Comparison of ENCODE assay signal across 8 mouse cellular contexts in the genomic region with DNA sequence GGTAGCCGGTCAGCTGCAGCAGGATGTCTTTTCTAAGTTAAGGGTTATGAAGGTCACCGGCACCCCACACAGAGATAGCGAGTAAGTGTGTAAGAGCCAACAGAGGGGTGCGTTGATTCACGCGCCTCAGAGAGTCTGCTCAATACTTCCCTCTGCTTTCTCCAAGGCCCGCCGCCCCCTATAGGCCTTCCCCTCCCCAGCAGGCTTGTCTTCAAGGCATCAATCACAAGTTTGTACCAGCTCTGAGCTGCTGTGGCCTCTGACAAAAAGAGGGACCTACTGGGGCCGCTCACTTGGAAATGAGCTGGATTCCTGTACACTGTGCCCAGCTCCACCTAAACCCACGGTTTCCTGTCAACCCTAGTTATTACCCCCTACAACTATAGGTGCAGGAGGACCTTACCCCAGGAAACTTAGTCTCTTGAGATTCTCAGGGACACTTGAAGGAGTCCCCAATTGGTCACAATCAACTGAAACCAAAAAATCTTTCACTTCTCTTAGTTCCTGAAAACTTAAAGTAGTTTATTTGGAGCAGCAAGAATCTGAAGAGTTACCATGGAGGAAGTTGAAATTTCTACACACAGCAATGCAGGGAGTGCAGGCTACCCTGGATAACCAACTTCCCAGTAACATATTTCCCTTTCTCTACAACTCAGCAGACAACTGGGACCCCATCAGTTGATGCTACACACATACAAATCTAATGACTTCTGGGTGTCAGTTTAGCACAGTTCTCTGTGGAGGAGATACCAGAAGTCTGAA. TPM values are rescaled to one million over a fixed set of nuclear protein-coding genes. Genes with fewer than 3 reads are reported as not detected.
DNase-seq lines count a peak whose midpoint lies in the region; ATAC-seq and TF ChIP-seq lines count a peak whose summit lies in the region.

No protein-coding gene starts in this region.

- no peaks in the 10 kb centered on the region for H3K36me3 ChIP-seq in intestine, postnatal 0 days (ENCODE audit: control insufficient read depth, insufficient read depth)
- H3K36me3 ChIP-seq in liver, adult 2 months (ENCODE audit: control insufficient read depth, insufficient read depth, low read length), result no peaks in the 10 kb centered on the region
- H3K36me3 ChIP-seq in midbrain, embryonic 16.5 days (ENCODE audit: control insufficient read depth, insufficient read depth, low read length), result no peaks in the 10 kb centered on the region
- H3K36me3 ChIP-seq in stomach, embryonic 14.5 days (ENCODE audit: control insufficient read depth, insufficient read depth, low read length), result no peaks in the 10 kb centered on the region

- peak overlapping the region; percentile 76 for H3K4me2 ChIP-seq in intestine, postnatal 0 days (replicated peaks; ENCODE audit: low read depth)
- peak overlapping the region; percentile 95 for H3K4me2 ChIP-seq in midbrain, embryonic 16.5 days (ENCODE audit: low read length)
- peak overlapping the region; percentile 81 for H3K4me2 ChIP-seq in stomach, embryonic 14.5 days (replicated peaks; ENCODE audit: low read depth, low read length)

- H3K27me3 ChIP-seq in intestine, postnatal 0 days (replicated peaks; ENCODE audit: control insufficient read depth, insufficient read depth, low read length), result no peaks in the 10 kb centered on the region
- peaks cover 3% of the 10 kb centered on the region; the same call in 1 of the 2 replicates for H3K27me3 ChIP-seq in liver, adult 2 months (ENCODE audit: control insufficient read depth, insufficient read depth, low read length)
- H3K27me3 ChIP-seq in midbrain, embryonic 16.5 days (ENCODE audit: control insufficient read depth, insufficient read depth, low read depth, low read length), result no peaks in the 10 kb centered on the region
- no peaks in the 10 kb centered on the region for H3K27me3 ChIP-seq in stomach, embryonic 14.5 days (ENCODE audit: control insufficient read depth, insufficient read depth, low read length)

- H3K9ac ChIP-seq in intestine, postnatal 0 days (ENCODE audit: low read depth, low read length), result peak overlapping the region; percentile 28
- peak overlapping the region; percentile 34; the same call in 1 of the 2 replicates for H3K9ac ChIP-seq in liver, adult 2 months (ENCODE audit: low read depth, low read length)
- H3K9ac ChIP-seq in midbrain, embryonic 16.5 days (ENCODE audit: low read depth, low read length), result peak overlapping the region; percentile 82
- peak overlapping the region; percentile 46; the same call in 1 of the 2 replicates for H3K9ac ChIP-seq in stomach, embryonic 14.5 days (replicated peaks; ENCODE audit: low read depth, low read length)

- TF ChIP-seq POLR2A in liver, adult 2 months (IDR thresholded peaks at IDR 0.05; ENCODE audit: extremely low read depth, insufficient read depth, low read length), result no peak

- DNase-seq in cerebellum, postnatal 14 days, result peak; percentile 30 to 57
- no peak for DNase-seq in cerebellum, adult 9-11 months
- DNase-seq in adrenal gland, postnatal 4 days (ENCODE audit: low spot score in 2 of 2), result peak; percentile 16 to 18
- DNase-seq in frontal cortex, postnatal 36 days (ENCODE audit: low spot score in 2 of 2), result peak; percentile 28 to 42
- peak; percentile 16 for DNase-seq in liver, adult 2 months (ENCODE audit: extremely low read depth, low read depth, low spot score)

- no peaks in the 10 kb centered on the region for H3K79me2 ChIP-seq in liver, adult 2 months (ENCODE audit: control insufficient read depth, insufficient read depth, low read length)

- H3K9me3 ChIP-seq in intestine, postnatal 0 days (ENCODE audit: control insufficient read depth), result no peaks in the 10 kb centered on the region
- H3K9me3 ChIP-seq in midbrain, embryonic 16.5 days (replicated peaks; ENCODE audit: control insufficient read depth, low read length, poor library complexity, severe bottlenecking), result no peaks in the 10 kb centered on the region
- H3K9me3 ChIP-seq in stomach, embryonic 14.5 days (ENCODE audit: control insufficient read depth, low read depth, low read length), result no peaks in the 10 kb centered on the region

- H3K27ac ChIP-seq in intestine, postnatal 0 days (ENCODE audit: low read depth, low read length), result 0 out of 2 replicates have a peak overlapping the region, but pooled peaks have one; percentile 5
- peak overlapping the region; percentile 46 for H3K27ac ChIP-seq in liver, adult 2 months (replicated peaks; ENCODE audit: insufficient read depth, low read depth, low read length)
- no peak overlapping the region for H3K27ac ChIP-seq in midbrain, embryonic 16.5 days (ENCODE audit: low read length)
- no peak overlapping the region for H3K27ac ChIP-seq in stomach, embryonic 14.5 days (ENCODE audit: low read length)

- H3K4me1 ChIP-seq in intestine, postnatal 0 days (replicated peaks; ENCODE audit: control insufficient read depth, insufficient read depth, low read length), result 0 out of 2 replicates have a peak, but pooled peaks cover 4% of the 10 kb centered on the region
- H3K4me1 ChIP-seq in liver, adult 2 months (ENCODE audit: control insufficient read depth, insufficient read depth, low read length), result no peaks in the 10 kb centered on the region
- H3K4me1 ChIP-seq in midbrain, embryonic 16.5 days (ENCODE audit: control insufficient read depth, insufficient read depth, low read length), result no peaks in the 10 kb centered on the region
- no peaks in the 10 kb centered on the region for H3K4me1 ChIP-seq in stomach, embryonic 14.5 days (ENCODE audit: control insufficient read depth, insufficient read depth, low read length)

- peak; percentile 69 for TF ChIP-seq CTCF in intestine, postnatal 0 days (IDR thresholded peaks at IDR 0.05; ENCODE audit: low read depth)
- peak; percentile 13; the same call in 1 of the 2 replicates for TF ChIP-seq CTCF in liver, adult 2 months (IDR thresholded peaks at IDR 0.05; ENCODE audit: low read depth, low read length)

- WGBS in intestine, postnatal 0 days, result 6% methylated on average over 10 of the region's 10 CpGs
- WGBS in liver, adult 2 months, result 29% methylated on average over 10 of the region's 10 CpGs
- 2% methylated on average over 10 of the region's 10 CpGs for WGBS in midbrain, embryonic 16.5 days
- 4% methylated on average over 10 of the region's 10 CpGs for WGBS in stomach, embryonic 14.5 days

- peak overlapping the region; percentile 37 for H3K4me3 ChIP-seq in intestine, postnatal 0 days (ENCODE audit: low read depth, low read length)
- peak overlapping the region; percentile 43 for H3K4me3 ChIP-seq in liver, adult 2 months (ENCODE audit: insufficient read depth, low read depth, low read length)
- H3K4me3 ChIP-seq in midbrain, embryonic 16.5 days (ENCODE audit: low read depth, low read length), result peak overlapping the region; percentile 55
- H3K4me3 ChIP-seq in stomach, embryonic 14.5 days (ENCODE audit: low read depth, low read length), result peak overlapping the region; percentile 48

- peak; percentile 70 for ATAC-seq in intestine, postnatal 0 days
- ATAC-seq in midbrain, embryonic 16.5 days, result peak; percentile 95
- ATAC-seq in stomach, embryonic 14.5 days (ENCODE audit: insufficient number of reproducible peaks, insufficient read depth, low FRiP score, low read depth), result peak; percentile 71; the same call in 1 of the 2 replicates

RNA-seq across cellular contexts. Expression of gene Ahrr, which starts 31.7 kb away (rescaled TPM):
- total RNA-seq in adrenal gland, postnatal 4 days (2021), result 1 to 10 TPM; 2.3 to 2.4 TPM
- polyA plus RNA-seq in intestine, postnatal 0 days (2015; fragmentation: Nextera tagmentation; extraction: Ambion mirVana), result 0.21 and 0.50 TPM in 2 replicates
- total RNA-seq in liver, adult 2 months (2014; rRNA removed), result 0.18 and 0.20 TPM in 2 replicates
- polyA plus RNA-seq in liver, adult 2 months (2012; rRNA removed), result 0.07 TPM in 1 of 2 replicates, not detected in the other
- polyA plus RNA-seq in midbrain, embryonic 16.5 days (2015; fragmentation: Nextera tagmentation; extraction: Ambion mirVana), result 0.58 and 0.70 TPM in 2 replicates
- 0.41 and 0.54 TPM in 2 replicates for polyA plus RNA-seq in stomach, embryonic 14.5 days (2014; fragmentation: Nextera tagmentation; extraction: Ambion mirVana)

RNA-seq across cellular contexts. Expression of gene Exoc3, which starts 51.9 kb away (rescaled TPM):
- 10 to 100 TPM; 57.6 to 62.6 TPM for total RNA-seq in adrenal gland, postnatal 4 days (2021)
- polyA plus RNA-seq in intestine, postnatal 0 days (2015; fragmentation: Nextera tagmentation; extraction: Ambion mirVana), result 41.8 and 42.8 TPM in 2 replicates
- 17.9 and 18.4 TPM in 2 replicates for total RNA-seq in liver, adult 2 months (2014; rRNA removed)
- 21.6 and 24.0 TPM in 2 replicates for polyA plus RNA-seq in liver, adult 2 months (2012; rRNA removed)
- polyA plus RNA-seq in midbrain, embryonic 16.5 days (2015; fragmentation: Nextera tagmentation; extraction: Ambion mirVana), result 113 and 123 TPM in 2 replicates
- polyA plus RNA-seq in stomach, embryonic 14.5 days (2014; fragmentation: Nextera tagmentation; extraction: Ambion mirVana), result 82.1 and 86.8 TPM in 2 replicates

RNA-seq across cellular contexts. Expression of gene Pdcd6, which starts 57.0 kb away (rescaled TPM):
- total RNA-seq in adrenal gland, postnatal 4 days (2021), result 100 to 1,000 TPM; 143 to 145 TPM
- 312 and 334 TPM in 2 replicates for polyA plus RNA-seq in intestine, postnatal 0 days (2015; fragmentation: Nextera tagmentation; extraction: Ambion mirVana)
- 123 and 140 TPM in 2 replicates for total RNA-seq in liver, adult 2 months (2014; rRNA removed)
- 77.0 and 82.5 TPM in 2 replicates for polyA plus RNA-seq in liver, adult 2 months (2012; rRNA removed)
- 108 and 110 TPM in 2 replicates for polyA plus RNA-seq in midbrain, embryonic 16.5 days (2015; fragmentation: Nextera tagmentation; extraction: Ambion mirVana)
- 157 and 174 TPM in 2 replicates for polyA plus RNA-seq in stomach, embryonic 14.5 days (2014; fragmentation: Nextera tagmentation; extraction: Ambion mirVana)

Comparison
In these comparisons a context has a peak if more than half of its experiments do, and no peak if none do; other contexts are left out.
1. H3K27ac ChIP-seq: peak in intestine, postnatal 0 days (single experiment) and liver, adult 2 months (single experiment); none in midbrain, embryonic 16.5 days (single experiment) and stomach, embryonic 14.5 days (single experiment).
2. H3K9ac ChIP-seq: peak in every context shown above with its lines; median percentile 82 in midbrain, embryonic 16.5 days; 46 in stomach, embryonic 14.5 days; 34 in liver, adult 2 months; 28 in intestine, postnatal 0 days.
3. Peak in every context shown above with its lines, with median percentiles within 50 percentile points of each other: ATAC-seq, H3K4me2 ChIP-seq and H3K4me3 ChIP-seq.